Mouse (Mus musculus) urinary bladder, postnatal 4 days (tissue): Measurements from ENCODE around the gene Memo1.
"Not testable (repeated sequence)": the region's sequence is repeated elsewhere in the genome, so short reads cannot be mapped to it uniquely, and the experiment has no call there.

Experiments
- DNase-seq, 2 experiments: peaks; one replicate each; pipeline ENCODE4 v3.0.0; 2021 to 2022; ENCODE audit warnings: low spot score in 2 of 2

Memo1 gene

DNA sequence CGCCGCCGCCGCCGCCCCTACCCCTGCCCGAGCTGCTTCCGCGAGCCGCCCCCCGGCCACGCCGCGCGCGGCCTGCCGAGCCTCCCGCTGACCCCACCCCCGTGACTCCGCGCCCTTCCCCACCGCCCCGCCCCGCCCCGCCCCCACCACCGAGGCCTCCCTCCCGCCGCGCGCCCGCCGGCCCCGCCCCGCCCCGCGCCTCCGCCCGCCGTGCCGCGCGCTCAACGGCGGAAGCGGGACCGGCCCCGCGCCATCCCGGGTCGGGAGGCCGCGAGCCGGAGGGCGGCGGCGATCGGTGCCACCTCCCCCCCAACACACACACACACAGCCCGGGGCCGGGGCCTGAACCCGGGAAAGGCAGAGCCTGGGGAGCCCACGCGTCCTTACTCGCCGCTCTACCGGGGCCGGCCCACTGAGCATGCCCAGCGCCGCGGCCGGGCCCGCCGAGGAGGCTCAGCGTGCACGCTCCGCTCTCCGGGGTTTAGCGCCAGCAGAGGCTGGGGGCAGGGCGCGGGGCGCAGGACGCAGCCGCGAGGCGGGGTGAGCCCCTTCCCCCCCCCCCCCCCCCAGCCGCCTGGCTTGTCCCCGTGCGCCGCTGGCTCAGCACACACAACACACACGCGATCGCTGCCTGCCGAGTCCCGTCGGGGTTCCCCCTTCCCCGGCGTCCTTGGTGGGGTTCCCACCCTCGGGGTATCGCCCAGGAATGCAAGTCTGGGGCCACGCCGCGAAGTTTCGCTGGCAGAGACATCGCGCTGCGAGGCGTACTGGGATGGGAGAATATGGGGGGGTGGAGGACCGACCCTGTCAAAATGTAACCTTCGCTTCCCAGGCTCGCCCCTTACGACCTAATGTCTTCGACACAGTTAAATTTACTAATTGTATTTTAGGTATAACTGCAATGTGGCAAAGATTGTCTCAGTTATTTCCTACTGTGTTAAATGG, at the start of gene Memo1:
Gene Memo1 (minus strand): TSS at position 496 of the 945 bp plus-strand sequence.
- peak; percentile 82 to 83 for DNase-seq

DNA sequence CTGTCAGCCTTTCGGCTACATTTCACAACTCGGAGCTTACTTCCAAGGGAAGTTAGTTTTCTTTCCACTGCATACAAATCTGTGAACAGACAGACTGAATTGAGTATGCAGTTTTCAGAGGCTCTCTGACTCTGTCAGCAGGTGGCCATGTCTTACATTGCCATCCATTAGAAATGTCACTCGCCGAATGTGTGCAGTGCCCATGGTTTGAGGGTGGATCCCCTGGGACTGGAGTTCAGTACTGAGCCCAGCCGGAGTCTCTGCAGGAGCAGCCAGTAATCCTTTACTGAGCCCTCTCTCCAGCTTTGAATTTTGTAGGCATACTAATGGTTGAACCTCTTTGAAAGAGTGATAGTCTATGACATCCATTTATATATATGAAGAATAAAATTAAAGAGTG, 45.8 kb upstream of the Memo1 start:
- no peak for DNase-seq

DNA sequence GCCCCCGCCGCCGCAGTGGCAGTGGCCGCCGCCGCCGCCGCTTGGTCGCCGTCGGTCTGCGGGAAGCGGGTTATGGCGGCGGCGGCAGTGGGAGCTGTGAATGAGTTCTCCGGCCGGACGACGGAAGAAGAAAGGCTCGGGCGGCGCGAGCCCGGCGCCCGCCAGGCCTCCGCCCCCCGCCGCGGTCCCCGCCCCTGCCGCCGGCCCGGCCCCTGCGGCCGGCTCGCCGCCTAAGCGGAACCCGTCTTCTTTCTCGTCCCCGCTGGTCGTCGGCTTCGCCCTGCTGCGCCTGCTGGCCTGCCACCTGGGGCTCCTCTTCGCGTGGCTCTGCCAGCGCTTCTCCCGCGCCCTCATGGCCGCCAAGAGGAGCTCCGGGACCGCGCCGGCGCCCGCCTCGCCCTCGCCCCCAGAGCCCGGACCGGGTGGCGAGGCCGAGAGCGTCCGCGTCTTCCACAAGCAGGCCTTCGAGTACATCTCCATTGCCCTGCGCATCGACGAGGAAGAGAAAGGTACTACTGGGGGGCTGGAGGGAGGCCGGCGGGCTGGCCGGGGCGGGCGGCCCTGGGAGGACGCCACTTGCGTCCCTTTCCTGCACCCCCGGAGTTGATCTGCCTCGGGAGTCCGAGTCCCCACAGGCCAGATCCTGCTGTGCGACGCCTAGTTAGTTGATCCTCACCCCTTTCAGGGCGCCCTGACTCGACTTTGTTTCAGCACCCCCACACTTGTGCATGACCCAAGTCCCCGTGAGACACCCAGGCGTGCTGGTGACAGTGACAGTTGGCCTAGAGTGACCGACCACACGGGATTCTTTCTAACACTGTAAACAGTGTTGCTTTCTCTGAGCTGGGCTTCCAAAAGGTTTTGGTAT, 43.9 kb upstream of the Memo1 start, which contains the start of gene Spast:
Gene Spast (plus strand): TSS at position 51 of the 868 bp plus-strand sequence.
- DNase-seq: peak; percentile 73 to 74

DNA sequence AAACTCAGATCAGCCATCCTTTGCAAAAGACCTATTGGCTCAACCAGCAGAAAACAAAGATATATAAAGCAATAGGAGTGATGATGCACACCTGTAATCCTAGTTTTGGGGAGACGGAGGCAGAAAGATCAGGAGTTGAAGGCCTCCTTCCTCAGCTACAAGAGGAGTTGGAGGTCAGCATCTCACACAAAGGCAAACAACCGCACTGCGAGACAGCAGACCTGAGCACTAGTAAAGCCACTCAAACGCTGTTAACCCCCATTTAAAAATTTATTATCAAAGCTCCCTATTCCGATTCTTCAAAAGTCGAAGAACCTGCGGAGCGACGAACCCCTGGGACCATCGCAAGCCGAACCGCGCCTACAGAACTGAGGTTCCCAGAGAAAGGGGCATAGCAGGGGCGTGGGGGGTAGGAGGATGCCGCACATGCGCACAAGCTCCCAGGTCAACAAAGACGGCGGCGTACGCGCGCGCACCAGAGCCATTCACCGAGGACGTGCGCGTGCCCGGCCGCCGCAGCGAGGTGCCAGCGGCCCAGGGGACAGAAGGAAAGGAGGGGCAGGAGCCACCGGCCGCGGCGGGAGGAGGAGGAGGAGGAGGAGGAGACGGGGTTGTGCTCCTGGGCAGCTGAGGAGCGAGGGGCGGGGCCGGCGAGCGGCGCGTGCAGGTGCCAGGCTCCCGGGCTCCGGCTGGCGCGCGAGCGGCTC, 43.1 kb upstream of the Memo1 start:
- DNase-seq: peak; percentile 89 to 93

DNA sequence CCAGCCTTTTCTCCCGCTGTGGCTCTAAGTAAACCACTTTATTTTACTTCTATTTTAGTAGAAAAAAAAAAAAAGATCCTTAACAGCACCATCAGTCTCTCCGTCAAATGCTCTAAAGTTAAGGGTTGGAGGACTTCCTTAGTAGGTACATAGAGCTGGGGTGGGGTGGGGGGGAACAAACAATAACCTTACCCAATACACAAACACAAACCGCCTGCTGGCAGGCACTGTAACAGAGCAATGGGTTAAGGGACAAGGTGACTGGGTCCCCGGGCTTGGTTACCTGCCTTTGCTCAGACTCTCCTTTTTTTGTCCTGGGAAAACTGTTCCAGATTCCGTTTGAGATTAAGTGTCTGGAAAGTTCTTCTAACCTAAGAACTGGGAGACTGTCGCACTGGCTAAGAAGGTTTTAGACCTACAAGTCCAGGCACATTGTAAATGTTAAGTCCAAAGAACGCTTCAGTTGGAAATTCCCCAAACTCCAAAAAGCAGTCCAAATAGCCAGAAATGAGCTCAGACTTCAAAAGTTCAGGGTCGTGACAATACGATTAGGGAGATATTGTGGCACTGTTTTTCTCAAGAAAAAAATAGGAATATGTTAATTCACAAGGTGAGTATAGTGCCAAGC, 35.8 kb upstream of the Memo1 start:
- no peak for DNase-seq

DNA sequence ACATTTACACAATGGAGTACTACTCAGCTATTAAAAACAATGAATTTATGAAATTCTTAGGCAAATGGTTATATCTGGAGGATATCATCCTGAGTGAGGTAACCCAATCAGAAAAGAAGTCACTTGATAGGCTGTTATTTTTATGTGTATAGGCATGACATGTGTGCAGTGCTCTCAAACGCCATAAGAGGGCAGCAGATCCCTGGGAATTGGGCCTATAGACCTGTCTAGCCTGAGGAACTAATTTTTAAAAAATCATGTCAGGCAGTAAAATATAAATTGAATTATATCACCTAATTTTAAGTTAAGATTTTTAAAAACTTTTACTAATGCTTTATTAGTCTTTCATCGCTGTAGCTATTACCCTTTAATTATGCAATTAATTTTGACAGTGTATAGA, 32.8 kb upstream of the Memo1 start:
- DNase-seq: peak in 1 of 2 experiments; percentile 67

DNA sequence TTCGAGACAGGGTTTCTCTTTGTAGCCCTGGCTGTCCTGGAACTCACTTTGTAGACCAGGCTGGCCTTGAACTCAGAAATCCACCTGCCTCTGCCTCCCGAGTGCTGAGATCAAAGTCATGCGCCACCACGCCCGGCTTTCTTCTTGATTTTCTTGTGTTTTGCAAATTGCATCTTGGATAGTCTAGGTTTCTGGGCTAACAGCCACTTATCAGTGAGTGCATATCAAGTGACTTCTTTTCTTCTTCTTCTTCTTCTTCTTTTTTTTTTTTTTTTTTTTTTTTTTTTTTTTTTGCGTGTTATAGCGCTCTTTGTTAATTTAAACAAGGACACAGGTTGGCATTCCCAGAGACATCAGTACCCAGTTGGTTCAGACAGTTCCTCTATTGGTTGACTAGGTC, 31.9 kb upstream of the Memo1 start:
- not testable (repeated sequence) for DNase-seq

DNA sequence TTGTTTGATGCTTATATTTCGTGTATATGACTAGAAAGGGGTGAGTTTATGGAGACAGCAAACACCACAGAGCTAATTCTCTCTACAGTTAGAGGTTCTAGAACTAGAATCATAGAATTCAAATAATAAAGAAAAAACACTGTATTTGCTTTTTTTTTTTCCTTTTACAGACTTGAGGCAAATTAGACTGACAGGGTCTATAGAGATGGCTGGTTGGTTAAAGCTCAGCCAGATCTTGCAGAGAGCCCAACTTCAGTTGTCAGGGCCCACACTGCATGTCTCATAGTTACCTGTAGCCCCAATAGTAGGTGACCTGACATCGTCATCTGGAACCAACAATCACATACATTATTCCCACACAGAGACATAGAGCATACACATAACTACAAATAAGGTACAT, 28.5 kb upstream of the Memo1 start, which contains the start of gene Dpy30:
Gene Dpy30 (minus strand): TSS at position 101 of the 400 bp plus-strand sequence.
- DNase-seq: no peak

DNA sequence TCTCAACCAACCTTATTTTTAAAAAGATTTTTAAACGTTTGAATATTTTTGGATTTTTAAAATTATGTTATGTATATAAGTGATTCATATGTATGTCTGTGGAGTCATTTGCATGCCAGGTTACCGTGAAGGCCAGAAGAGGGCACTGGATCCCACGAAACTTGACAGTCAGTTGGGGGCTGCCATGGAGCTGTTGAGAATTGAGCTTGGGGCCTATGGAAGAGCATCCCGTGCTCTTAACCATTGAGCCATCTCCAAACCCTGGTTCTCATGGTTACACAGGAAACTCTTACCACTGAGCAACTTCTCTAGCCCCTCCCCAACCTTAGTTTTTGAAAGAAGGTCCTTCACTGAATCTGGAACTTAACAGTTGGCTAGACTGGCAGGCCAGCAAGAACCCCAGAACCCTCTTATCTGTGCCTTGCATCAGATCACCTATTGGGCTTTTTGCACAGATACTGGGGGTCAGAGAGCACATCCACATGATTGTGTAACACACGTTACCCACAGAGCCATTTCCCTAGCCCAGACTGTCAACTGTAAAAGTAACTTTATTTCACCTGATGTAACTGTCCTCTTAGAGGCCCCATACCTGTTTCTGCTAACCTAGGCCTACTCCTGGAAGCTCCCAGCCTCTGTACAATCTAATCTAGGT, 27.2 kb upstream of the Memo1 start:
- no peak for DNase-seq

DNA sequence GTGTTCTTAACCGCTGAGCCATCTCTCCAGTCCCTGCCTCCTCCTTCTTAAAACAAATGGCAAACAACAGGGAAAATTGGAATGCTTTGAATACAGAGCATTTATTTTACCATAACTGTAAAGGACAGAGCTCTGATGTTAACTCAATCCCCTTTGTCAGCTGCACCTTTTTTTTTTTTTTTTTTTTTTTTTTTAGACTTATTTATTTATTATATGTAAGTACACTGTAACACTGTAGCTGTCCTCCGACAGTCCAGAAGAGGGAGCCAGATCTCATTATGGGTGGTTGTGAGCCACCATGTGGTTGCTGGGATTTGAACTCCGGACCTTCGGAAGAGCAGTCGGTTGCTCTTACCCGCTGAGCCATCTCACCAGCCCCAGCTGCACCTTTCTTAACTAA, 23.4 kb upstream of the Memo1 start:
- no peak for DNase-seq

DNA sequence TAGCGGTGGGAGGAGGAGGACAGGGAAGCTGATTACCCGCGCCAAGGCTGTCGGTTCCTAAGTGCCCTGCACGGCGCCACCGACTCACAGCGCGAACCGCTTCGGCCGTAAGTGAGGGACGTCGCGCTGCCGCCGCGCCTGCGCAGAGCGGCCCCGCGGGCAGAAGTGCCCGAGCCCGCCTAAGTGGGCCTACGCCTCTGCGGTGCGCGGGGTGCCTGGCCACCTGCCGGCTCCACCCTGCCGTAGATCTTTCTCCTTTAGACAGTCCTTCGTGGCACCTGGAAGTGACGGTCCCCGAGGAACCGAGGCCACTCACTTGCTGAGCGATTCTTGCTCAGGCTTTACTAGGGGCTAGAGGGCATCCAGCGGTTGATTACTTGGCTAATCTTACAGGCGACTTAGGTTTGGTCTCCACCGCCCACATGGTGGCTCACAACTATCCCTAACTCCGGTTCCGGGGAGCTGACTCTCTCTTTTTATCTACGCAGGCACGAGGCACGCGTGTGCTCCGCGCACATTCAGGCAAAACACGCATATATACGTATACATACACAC, 21.1 kb upstream of the Memo1 start:
- peak; percentile 85 to 87 for DNase-seq

DNA sequence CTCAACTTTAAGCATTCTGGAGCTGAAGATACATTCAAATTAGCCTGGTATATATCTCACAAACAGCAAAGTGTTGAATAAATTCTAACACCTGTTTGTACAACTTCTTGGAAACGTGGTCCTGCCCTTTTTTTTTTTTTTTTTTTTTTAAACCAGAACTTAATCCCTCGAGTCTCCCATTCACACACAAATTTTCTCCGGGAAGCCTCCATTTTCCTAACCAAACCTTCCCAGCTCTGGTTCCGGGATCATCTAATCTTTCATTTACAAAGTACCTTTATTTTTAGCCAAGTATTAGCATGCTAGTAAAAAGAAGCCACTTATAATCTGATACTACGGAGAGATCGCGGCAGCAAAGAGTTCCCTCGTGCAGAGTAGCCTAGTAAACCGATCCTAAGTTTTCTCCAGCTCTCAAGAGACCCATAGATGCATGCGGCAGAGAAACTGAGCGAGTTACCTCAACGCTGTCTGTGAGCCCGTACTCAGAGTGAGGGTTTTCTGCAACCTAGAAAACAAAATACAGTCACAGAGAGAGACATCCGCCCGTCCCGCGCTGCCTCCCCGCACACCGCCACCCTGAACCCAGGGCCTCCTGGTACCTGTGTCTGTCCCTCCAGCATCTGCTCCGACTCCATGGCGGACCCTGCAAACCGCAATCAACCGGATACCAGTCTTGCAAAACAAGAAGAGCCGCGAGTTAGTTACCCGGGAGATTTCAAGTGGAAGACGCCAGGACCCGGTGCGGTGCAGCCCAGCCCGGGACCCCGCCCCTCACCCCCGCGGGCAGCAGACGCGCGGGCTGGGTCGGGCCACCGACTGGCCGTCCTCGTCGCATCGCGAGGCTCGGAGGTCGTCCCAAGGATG, 20.4 kb upstream of the Memo1 start:
- DNase-seq: no peak

DNA sequence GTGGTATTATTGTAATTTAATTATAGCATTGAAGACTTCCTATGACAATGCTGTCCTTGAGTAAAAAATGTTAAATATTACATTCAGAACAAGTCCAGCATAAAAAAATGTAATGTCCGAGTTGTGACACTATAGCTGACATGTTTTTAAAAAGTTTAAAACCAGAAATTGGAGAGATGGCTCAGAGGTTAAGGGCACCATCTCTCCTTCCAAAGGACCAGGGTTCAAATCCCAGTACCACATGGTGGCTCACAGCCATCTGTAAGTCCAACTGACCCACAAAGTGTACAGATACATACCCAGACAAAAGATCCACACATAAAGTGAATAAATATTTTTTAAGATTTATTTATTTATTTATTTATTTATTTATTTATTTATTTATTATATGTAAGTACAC, 10.7 kb upstream of the Memo1 start:
- DNase-seq: no peak

DNA sequence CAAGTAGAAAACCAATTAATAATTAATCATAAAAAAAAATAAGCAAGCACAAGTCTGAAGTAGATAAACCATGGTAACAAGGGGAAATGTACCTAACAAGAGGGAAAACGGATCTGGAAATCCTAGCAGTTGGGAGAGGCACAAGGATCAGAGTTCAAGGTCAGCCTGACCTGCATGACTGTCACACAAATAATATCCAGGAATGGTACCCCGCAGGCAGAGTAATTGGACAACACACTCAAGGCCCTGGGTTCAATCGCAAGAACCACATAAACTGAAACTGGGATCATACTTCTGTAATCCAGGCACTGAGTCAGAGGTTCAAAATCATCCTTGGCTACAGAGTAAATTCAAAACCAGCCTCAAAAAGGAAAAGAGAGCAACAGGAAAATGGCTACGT, 10.3 kb upstream of the Memo1 start:
- no peak for DNase-seq

DNA sequence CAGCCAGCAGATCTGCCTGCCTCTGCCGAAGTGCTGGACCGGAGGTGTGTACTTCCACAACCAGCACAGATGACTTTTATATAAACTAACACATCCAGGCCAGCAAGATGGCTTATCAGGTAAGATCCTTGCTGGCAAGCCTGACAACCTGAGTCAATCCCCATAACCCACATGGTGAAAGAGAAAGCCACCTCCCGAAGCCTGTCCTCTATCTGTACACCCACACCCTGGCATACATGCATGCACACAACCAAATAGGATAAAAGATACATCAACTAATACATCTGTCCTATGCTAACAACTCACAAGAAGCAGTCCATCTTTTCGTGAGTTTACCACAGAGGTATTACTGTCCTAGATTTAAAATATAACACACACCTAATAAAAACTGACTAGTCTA, 8.7 kb upstream of the Memo1 start:
- DNase-seq: no peak

DNA sequence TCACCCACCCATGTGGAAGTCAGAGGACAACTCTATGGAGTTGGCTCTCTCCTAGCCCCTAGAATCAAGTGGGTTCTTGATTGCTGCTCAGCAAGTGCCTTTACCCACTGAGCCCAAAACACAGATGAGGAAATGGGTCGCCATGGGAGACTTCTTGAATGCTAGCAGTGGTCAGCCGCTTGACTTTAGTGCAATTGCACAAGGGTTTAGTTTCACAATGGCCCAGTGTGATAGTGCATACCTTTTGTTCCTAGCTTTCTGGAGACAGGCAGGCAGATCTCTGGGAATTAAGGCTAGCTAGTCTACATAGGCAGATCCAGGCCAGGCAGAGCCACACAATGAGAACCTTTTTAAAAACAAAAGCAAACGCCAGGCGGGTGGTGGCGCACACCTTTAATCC, 4.8 kb upstream of the Memo1 start:
- DNase-seq: no peak

DNA sequence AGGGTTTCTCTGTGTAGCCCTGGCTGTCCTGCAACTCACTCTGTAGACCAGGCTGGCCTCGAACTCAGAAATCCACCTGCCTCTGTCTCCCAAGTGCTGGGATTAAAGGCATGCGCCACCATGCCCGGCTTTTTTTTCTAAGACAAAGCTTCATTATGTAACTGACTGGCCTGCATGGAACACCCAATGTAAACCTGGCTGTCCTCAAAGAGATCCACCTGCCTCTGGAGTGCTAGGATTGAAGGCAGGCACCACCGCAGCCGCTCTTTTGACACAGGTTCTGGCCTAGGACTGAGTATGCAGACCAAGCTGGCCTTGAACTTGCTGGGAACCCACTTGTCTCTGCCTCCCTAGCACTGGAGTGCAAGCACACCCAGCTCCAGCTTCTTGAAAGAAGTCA, 1.7 kb upstream of the Memo1 start:
- not testable (repeated sequence) for DNase-seq

DNA sequence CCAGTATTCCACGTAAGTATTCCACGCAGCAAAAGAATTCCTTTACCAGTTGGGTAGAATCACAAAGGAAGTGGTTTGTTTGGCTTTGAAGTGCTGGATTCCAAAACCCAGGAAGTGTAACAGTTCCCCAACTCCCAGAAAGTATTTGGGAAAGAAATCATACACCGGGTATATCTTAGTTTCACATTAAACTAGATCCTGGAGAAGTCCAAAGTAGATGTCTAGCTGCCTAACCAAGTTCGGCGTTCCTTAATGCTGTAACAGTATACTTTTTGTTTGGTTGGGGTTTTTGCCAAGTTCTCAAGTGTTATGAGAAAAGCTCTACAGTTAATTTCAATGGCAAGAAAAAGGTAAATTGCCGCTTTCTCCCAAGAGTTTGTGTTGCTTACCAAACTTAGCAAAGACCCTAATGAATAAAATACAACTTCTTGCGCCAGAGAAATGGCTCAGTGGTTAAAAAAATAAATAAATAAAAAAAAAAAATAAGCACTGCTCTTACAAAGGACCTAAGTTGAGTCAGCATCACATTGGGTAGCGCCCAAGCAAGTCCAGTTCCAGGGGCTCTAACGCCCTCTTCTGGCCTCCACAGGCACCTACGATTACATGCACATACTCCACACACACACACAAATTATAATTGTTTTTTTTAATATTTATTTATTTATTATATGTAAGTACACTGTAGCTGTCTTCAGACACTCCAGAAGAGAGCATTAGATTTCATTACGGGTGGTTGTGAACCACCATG, 929 bp upstream of the Memo1 start:
- DNase-seq: no peak
